Mouse (Mus musculus) adrenal gland (tissue): Measurements from ENCODE around the gene Olfr1463.

Experiments used
- intact Hi-C: fragments of 180-260 bp; cut with DNase I; formaldehyde crosslinking; loops from one replicate; pipeline ENCODE4 v1.15.1; 2025
- long read RNA-seq, 2 experiments: library from polyadenylated mRNA; unstranded; transcript quantifications; one replicate each; pipeline ENCODE4 v2.0.0; 2020; ENCODE audit warnings: borderline replicate concordance in 1 of 2; ENCODE audit not compliant: insufficient replicate concordance in 1 of 2

Gene Olfr1463
- long read RNA-seq, experiment 1, result 0 reads
- long read RNA-seq, experiment 2, result 0 reads

DNA sequence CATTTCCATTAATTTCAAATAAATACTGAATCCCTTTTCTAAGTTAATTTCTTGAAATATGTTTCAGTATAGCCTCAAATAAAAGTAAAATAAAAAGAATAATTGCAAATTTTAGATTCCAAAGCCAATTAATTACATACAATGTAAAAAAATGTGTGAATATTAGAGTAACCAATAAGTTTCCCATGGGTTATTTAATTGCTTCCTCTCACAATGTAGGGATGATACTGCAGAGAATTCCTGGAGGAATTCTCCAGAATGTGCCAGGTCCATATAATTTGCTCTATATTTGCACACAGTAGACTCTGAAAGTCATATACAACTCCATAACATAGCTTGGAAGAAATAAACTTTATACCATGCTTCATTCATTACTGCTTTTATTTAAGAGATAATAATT, at the start of gene Olfr1463:
Gene Olfr1463, plus strand, starts transcription at position 301 of the 400 bp plus-strand sequence.
- intact Hi-C loops, result no loop called here

- intact Hi-C loops, result no loop called here
Observed at GRCm38 (mm10) chr19:13185434-13185833, 45.7 kb upstream of the Olfr1463 start, which contains the start of gene Olfr1462. TSS of gene Olfr1462 (plus strand) at chr19:13185734.

- intact Hi-C loops, result no loop called here
Observed at GRCm38 (mm10) chr19:13221666-13222065, 9.5 kb upstream of the Olfr1463 start.
